Mouse (Mus musculus): ENCODE results near the gene Reg3d. TPM values are rescaled to one million over a fixed set of nuclear protein-coding genes. Genes with fewer than 3 reads are reported as not detected.
A peak's percentile ranks its signal among the peaks of the same experiment; 100 is the strongest.

Reg3d gene
- polyA plus RNA-seq, 1 experiment, result not detected

DNA sequence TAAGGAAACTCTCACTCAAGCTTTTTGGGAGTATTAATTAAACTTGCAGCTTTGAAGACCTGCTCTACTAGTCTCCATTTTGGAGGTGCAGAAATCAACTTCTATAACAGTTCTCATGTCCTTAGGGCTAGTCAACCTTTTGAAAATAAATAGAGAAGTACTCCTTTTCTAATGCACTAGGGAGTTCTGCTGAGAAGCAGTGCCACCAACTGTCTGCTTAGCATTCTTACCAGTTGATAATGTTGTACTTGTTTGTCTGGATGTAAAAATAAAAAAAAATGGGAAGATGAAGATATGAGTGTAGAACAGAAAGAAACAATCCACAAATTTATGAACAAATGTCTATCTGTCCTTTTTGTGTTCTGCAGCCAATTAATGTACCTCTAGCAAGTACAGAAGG is 50.9 kb downstream of the Reg3d start:
- DNase-seq (ENCODE audit: low read depth), result peak; percentile 70
- TF ChIP-seq POLR2A (IDR thresholded peaks at IDR 0.05; ENCODE audit: borderline replicate concordance, extremely low read depth, insufficient read depth, insufficient read length, poor library complexity, severe bottlenecking) (no peak), CTCF (IDR thresholded peaks at IDR 0.05; ENCODE audit: borderline replicate concordance, extremely low read depth, insufficient read depth, insufficient read length) (no peak)

Other genes starting within 250 kb of the Reg3d start
- 0.44 and 1.0 TPM in 2 replicates for gene Reg3b, start 8.2 kb downstream of the Reg3d start, polyA plus RNA-seq (2012; rRNA removed)
- not detected in 2 replicates for gene Reg3a, start 1.8 kb upstream of the Reg3d start, polyA plus RNA-seq (2012; rRNA removed)
- gene Reg2, start 16.8 kb upstream of the Reg3d start, polyA plus RNA-seq (2012; rRNA removed), result not detected in 2 replicates
- not detected in 2 replicates for gene Reg1, start 43.8 kb upstream of the Reg3d start, polyA plus RNA-seq (2012; rRNA removed)
- 0.45 TPM in 1 of 2 replicates, not detected in the other for gene Reg3g, start 90.0 kb upstream of the Reg3d start, polyA plus RNA-seq (2012; rRNA removed)